Mouse (Mus musculus) liver, embryonic 14.5 days (tissue): ENCODE measurements around the gene Afg3l1.

Experiments used
- CTCF ChIP-seq: IDR thresholded peaks from 2 replicates; pipeline ENCODE4 v1.5.1; 2016; ENCODE audit warnings: antibody characterized with exemption, low read depth, control low read depth
- EP300 ChIP-seq: IDR thresholded peaks from 2 replicates; pipeline ENCODE4 v1.6.1; 2016; ENCODE audit warnings: antibody characterized with exemption, low read depth

DNA sequence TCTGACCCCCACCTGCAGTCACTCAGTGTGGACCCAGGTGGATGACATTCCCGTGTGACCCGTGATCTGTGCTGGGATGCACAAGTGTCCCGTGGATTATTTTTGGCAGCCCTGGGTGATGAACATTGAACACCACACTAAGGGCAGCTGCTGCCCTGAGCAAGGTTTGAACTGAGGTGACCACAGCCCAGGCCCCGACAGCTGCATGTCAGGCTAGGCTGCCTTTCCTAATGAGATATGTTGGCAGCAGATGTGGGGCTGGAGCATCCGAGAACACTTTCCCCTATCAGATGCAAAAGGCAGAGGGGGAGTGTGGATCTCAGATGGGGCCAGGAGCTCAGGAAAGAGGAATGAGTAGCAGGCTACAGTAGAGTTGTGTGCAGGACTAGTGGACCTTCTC lies 33.1 kb downstream of the Afg3l1 start:
- TF ChIP-seq CTCF, result no peak
- TF ChIP-seq EP300, result no peak
